ENCODE assay signal across 8 mouse cellular contexts in the genomic region with DNA sequence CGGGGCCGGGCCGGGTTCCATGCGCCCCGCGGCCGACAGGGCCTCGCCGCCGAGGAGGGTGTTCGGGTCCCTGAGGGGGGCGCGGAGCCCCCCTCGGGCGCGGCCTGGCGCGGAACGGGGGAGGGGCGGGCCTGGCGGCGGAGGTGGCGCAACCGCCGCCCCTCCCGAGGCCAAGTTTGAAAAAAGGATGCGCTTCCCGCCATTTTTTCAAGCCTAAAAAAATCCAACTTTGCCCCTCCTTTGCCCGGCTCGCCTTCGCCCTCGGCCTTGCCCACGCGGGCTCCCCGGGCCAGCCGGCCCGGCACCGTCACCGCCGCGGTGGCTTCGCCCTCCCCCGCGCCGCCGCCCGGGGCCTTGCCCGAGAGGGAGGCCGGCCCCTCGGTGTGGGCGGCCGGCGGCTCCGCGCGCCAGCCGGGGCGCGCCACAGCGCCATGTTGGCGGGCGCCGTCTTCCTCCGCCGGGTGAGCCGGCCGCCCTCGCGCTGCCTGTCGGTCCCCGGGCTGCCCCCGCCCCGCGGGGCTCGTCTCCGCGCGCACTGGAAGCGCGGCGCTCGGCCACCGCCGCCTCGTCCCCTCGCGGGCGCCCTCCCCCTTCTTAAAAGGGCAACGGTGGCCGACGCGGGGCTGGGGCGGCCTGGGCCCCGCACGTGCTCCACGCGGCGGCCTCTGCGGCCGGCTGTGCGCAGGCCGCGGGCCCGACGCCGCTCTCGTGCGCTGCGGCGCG. TPM values are rescaled to one million over a fixed set of nuclear protein-coding genes. Genes with fewer than 3 reads are reported as not detected.
DNase-seq lines count a peak whose midpoint lies in the region; ATAC-seq and TF ChIP-seq lines count a peak whose summit lies in the region.

No protein-coding gene starts in this region.

- no peaks in the 10 kb centered on the region for H3K9me3 ChIP-seq in ES-Bruce4 (replicated peaks; ENCODE audit: control insufficient read depth, insufficient read depth, low read length, poor library complexity, severe bottlenecking)
- no peaks in the 10 kb centered on the region for H3K9me3 ChIP-seq in lung, embryonic 15.5 days

- peak overlapping the region; percentile 84 for H3K4me2 ChIP-seq in lung, embryonic 15.5 days

- WGBS in lung, embryonic 15.5 days, result 0% methylated on average over 92 of the region's 111 CpGs

- peak; percentile 23 for ATAC-seq in lung, embryonic 15.5 days (ENCODE audit: borderline replicate concordance, extremely low read depth, low FRiP score, low TSS enrichment)

- TF ChIP-seq CTCF in ES-Bruce4 (IDR thresholded peaks at IDR 0.05; ENCODE audit: low read depth, low read length), result no peak

- DNase-seq in cerebellum, adult 11-12 months, result peak; percentile 83
- peak; percentile 64 for DNase-seq in forelimb bud, embryonic 11.5 days (ENCODE audit: low read depth, low spot score)
- peak; percentile 80 for DNase-seq in heart, postnatal 4 days
- DNase-seq in layer of hippocampus, adult 9-11 months, result peak; percentile 71
- peak; percentile 58 for DNase-seq in ovary, postnatal 14 days (ENCODE audit: low spot score)
- DNase-seq in thymus, postnatal 0 days (ENCODE audit: low spot score), result peak; percentile 66

- H3K36me3 ChIP-seq in ES-Bruce4 (ENCODE audit: control insufficient read depth, insufficient read depth, low read length, poor library complexity, severe bottlenecking), result peaks cover 14% of the 10 kb centered on the region
- H3K36me3 ChIP-seq in lung, embryonic 15.5 days, result no peaks in the 10 kb centered on the region

- H3K9ac ChIP-seq in ES-Bruce4 (ENCODE audit: low read depth, poor library complexity, severe bottlenecking), result peak overlapping the region; percentile 100
- H3K9ac ChIP-seq in lung, embryonic 15.5 days, result peak overlapping the region; percentile 99

- no peak for TF ChIP-seq POLR2A in ES-Bruce4 (IDR thresholded peaks at IDR 0.05; ENCODE audit: insufficient read depth, low read length)

- H3K4me3 ChIP-seq in ES-Bruce4 (ENCODE audit: low read depth, low read length), result peak overlapping the region; percentile 80
- peak overlapping the region; percentile 87 for H3K4me3 ChIP-seq in lung, embryonic 15.5 days

- TF ChIP-seq EP300 in ES-Bruce4 (IDR thresholded peaks at IDR 0.05; ENCODE audit: insufficient read depth, low read depth, low read length), result no peak

- H3K4me1 ChIP-seq in ES-Bruce4 (ENCODE audit: control insufficient read depth, insufficient read depth, low read length), result no peaks in the 10 kb centered on the region
- peaks cover 43% of the 10 kb centered on the region for H3K4me1 ChIP-seq in lung, embryonic 15.5 days

- H3K27ac ChIP-seq in ES-Bruce4 (ENCODE audit: insufficient read depth, low read length), result peak overlapping the region; percentile 86
- peak overlapping the region; percentile 99 for H3K27ac ChIP-seq in lung, embryonic 15.5 days

- no peaks in the 10 kb centered on the region for H3K27me3 ChIP-seq in ES-Bruce4 (ENCODE audit: control insufficient read depth, insufficient read depth, low read length, poor library complexity, severe bottlenecking)
- H3K27me3 ChIP-seq in lung, embryonic 15.5 days, result no peaks in the 10 kb centered on the region

RNA-seq across cellular contexts. Expression of a gene that starts 1.2 kb away (rescaled TPM):
- polyA plus RNA-seq in ES-Bruce4 (2011; ENCODE audit: insufficient read depth, insufficient read length, low read depth, missing spikeins), result 459 and 464 TPM in 2 replicates
- total RNA-seq in heart, postnatal 4 days (2021), result 100 to 1,000 TPM; 121 to 122 TPM
- polyA plus RNA-seq in lung, embryonic 15.5 days (2015; fragmentation: Nextera tagmentation; extraction: Ambion mirVana), result 290 and 292 TPM in 2 replicates
- polyA plus RNA-seq in thymus, postnatal 0 days (2015; fragmentation: Nextera tagmentation; extraction: Ambion mirVana), result 356 and 374 TPM in 2 replicates

RNA-seq across cellular contexts. Expression of a gene that starts 37.1 kb away (rescaled TPM):
- polyA plus RNA-seq in ES-Bruce4 (2011; ENCODE audit: insufficient read depth, insufficient read length, low read depth, missing spikeins), result 103 TPM in 2 replicates
- 10 to 100 TPM; 42.4 to 45.0 TPM for total RNA-seq in heart, postnatal 4 days (2021)
- 84.7 and 90.6 TPM in 2 replicates for polyA plus RNA-seq in lung, embryonic 15.5 days (2015; fragmentation: Nextera tagmentation; extraction: Ambion mirVana)
- polyA plus RNA-seq in thymus, postnatal 0 days (2015; fragmentation: Nextera tagmentation; extraction: Ambion mirVana), result 111 and 114 TPM in 2 replicates

RNA-seq across cellular contexts. Expression of a gene that starts 38.6 kb away (rescaled TPM):
- not detected in 2 replicates for polyA plus RNA-seq in ES-Bruce4 (2011; ENCODE audit: insufficient read depth, insufficient read length, low read depth, missing spikeins)
- total RNA-seq in heart, postnatal 4 days (2021), result under 1 TPM in 1 of 2 experiments, not detected in 1; 0.36 TPM
- polyA plus RNA-seq in lung, embryonic 15.5 days (2015; fragmentation: Nextera tagmentation; extraction: Ambion mirVana), result 1.2 and 2.5 TPM in 2 replicates
- polyA plus RNA-seq in thymus, postnatal 0 days (2015; fragmentation: Nextera tagmentation; extraction: Ambion mirVana), result 5.3 and 6.8 TPM in 2 replicates

Comparison
In these comparisons a context has a peak if more than half of its experiments do, and no peak if none do; other contexts are left out.
1. Peak in every context shown above with its lines: DNase-seq, ATAC-seq, H3K4me3 ChIP-seq and H3K27ac ChIP-seq.